Mouse (Mus musculus): ENCODE data around the gene Actr5.

Gene Actr5

GRCm38 (mm10) chr2:158624718-158625222 lies at the start of gene Actr5:
Gene Actr5 (plus strand): TSS chr2:158624888.
- DNase-seq (ENCODE audit: extremely low read depth, low read depth, low spot score), result peak; percentile 49

- DNase-seq (ENCODE audit: extremely low read depth, low read depth, low spot score), result no peak
Measured at GRCm38 (mm10) chr2:158579979-158580378, 44.7 kb upstream of the Actr5 start.

GRCm38 (mm10) chr2:158584621-158585358 lies 39.9 kb upstream of the Actr5 start:
- DNase-seq (ENCODE audit: extremely low read depth, low read depth, low spot score), result no peak

- DNase-seq (ENCODE audit: extremely low read depth, low read depth, low spot score), result no peak
Measured at GRCm38 (mm10) chr2:158588524-158589271, 36.0 kb upstream of the Actr5 start.

GRCm38 (mm10) chr2:158590495-158590894 lies 34.2 kb upstream of the Actr5 start:
- DNase-seq (ENCODE audit: extremely low read depth, low read depth, low spot score), result no peak

GRCm38 (mm10) chr2:158591286-158591685 lies 33.4 kb upstream of the Actr5 start:
- no peak for DNase-seq (ENCODE audit: extremely low read depth, low read depth, low spot score)

GRCm38 (mm10) chr2:158593371-158593770 lies 31.3 kb upstream of the Actr5 start:
- no peak for DNase-seq (ENCODE audit: extremely low read depth, low read depth, low spot score)

- DNase-seq (ENCODE audit: extremely low read depth, low read depth, low spot score), result no peak
Measured at GRCm38 (mm10) chr2:158595103-158595502, 29.6 kb upstream of the Actr5 start.

- DNase-seq (ENCODE audit: extremely low read depth, low read depth, low spot score), result no peak
Measured at GRCm38 (mm10) chr2:158595577-158595976, 29.1 kb upstream of the Actr5 start.

GRCm38 (mm10) chr2:158596803-158597202 lies 27.9 kb upstream of the Actr5 start:
- no peak for DNase-seq (ENCODE audit: extremely low read depth, low read depth, low spot score)

GRCm38 (mm10) chr2:158600517-158600916 lies 24.2 kb upstream of the Actr5 start:
- no peak for DNase-seq (ENCODE audit: extremely low read depth, low read depth, low spot score)

- DNase-seq (ENCODE audit: extremely low read depth, low read depth, low spot score), result no peak
Measured at GRCm38 (mm10) chr2:158601326-158601725, 23.4 kb upstream of the Actr5 start.

GRCm38 (mm10) chr2:158602663-158603062 lies 22.0 kb upstream of the Actr5 start:
- DNase-seq (ENCODE audit: extremely low read depth, low read depth, low spot score), result no peak

GRCm38 (mm10) chr2:158606511-158606964 lies 18.1 kb upstream of the Actr5 start:
- no peak for DNase-seq (ENCODE audit: extremely low read depth, low read depth, low spot score)

GRCm38 (mm10) chr2:158609681-158610080 lies 15.0 kb upstream of the Actr5 start:
- no peak for DNase-seq (ENCODE audit: extremely low read depth, low read depth, low spot score)

GRCm38 (mm10) chr2:158610488-158611325 lies 14.0 kb upstream of the Actr5 start, which contains the start of gene Slc32a1:
Gene Slc32a1 (plus strand): TSS chr2:158610767.
- DNase-seq (ENCODE audit: extremely low read depth, low read depth, low spot score), result no peak

GRCm38 (mm10) chr2:158611326-158611719 lies 13.4 kb upstream of the Actr5 start:
- no peak for DNase-seq (ENCODE audit: extremely low read depth, low read depth, low spot score)

GRCm38 (mm10) chr2:158611726-158612670 lies 12.7 kb upstream of the Actr5 start:
- no peak for DNase-seq (ENCODE audit: extremely low read depth, low read depth, low spot score)

- no peak for DNase-seq (ENCODE audit: extremely low read depth, low read depth, low spot score)
Measured at GRCm38 (mm10) chr2:158612671-158613250, 11.9 kb upstream of the Actr5 start.
